Mouse (Mus musculus) heart, embryonic 12.5 days (tissue): ENCODE data around the gene Dctn5. TPM values are rescaled to one million over a fixed set of nuclear protein-coding genes. Genes with fewer than 3 reads are reported as not detected.

Experiments used
- ATAC-seq: fragments of 200-750 bp; cut with Nextera tagmentation; 2 replicates; pipeline ENCODE4 v1.8.0; 2017; ENCODE audit warnings: moderate TSS enrichment, moderate library complexity; ENCODE audit not compliant: insufficient number of reproducible peaks, low FRiP score
- H3K27ac ChIP-seq: fragments of 300-500 bp; sonication (generic); 2 replicates; pipeline ENCODE4 v1.5.1; 2016; ENCODE audit warnings: mild to moderate bottlenecking, moderate library complexity; ENCODE audit not compliant: poor library complexity, severe bottlenecking
- H3K27me3 ChIP-seq: fragments of 300-500 bp; sonication (generic); replicated peaks from 2 replicates; pipeline ENCODE4 v1.6.1; 2016; ENCODE audit warnings: mild to moderate bottlenecking, moderate library complexity
- H3K36me3 ChIP-seq: fragments of 300-500 bp; sonication (generic); 2 replicates; pipeline ENCODE4 v1.6.1; 2016; ENCODE audit warnings: mild to moderate bottlenecking, moderate library complexity
- H3K4me1 ChIP-seq: fragments of 300-500 bp; sonication (generic); replicated peaks from 2 replicates; pipeline ENCODE4 v1.6.1; 2016; ENCODE audit warnings: mild to moderate bottlenecking
- H3K4me2 ChIP-seq: fragments of 300-500 bp; sonication (generic); 2 replicates; pipeline ENCODE4 v1.6.1; 2016; ENCODE audit warnings: mild to moderate bottlenecking, moderate library complexity
- H3K4me3 ChIP-seq: fragments of 300-500 bp; sonication (generic); 2 replicates; pipeline ENCODE4 v1.5.1; 2016; ENCODE audit warnings: mild to moderate bottlenecking
- H3K9ac ChIP-seq: fragments of 300-500 bp; sonication (generic); 2 replicates; pipeline ENCODE4 v1.6.1; 2016; ENCODE audit warnings: mild to moderate bottlenecking, moderate library complexity
- H3K9me3 ChIP-seq: fragments of 300-500 bp; sonication (generic); replicated peaks from 2 replicates; pipeline ENCODE4 v1.6.1; 2016; ENCODE audit warnings: mild to moderate bottlenecking, moderate library complexity
- WGBS: fragments of 180-500 bp; shearing (Covaris S2); methylation state at CpG from one replicate; pipeline ENCODE4 v1.1.7; 2016; 5-methylcytosine and 5-hydroxymethylcytosine counted together
- polyA plus RNA-seq: library from polyadenylated mRNA; unstranded; fragments of >200 nt; fragmentation: Nextera tagmentation; extraction: Ambion mirVana; gene quantifications from 2 replicates; pipeline ENCODE4 v1.2.1, GENCODE M21; 2016

Gene Dctn5
- polyA plus RNA-seq, 1 experiment from 2014 or later: 70.1 TPM

DNA sequence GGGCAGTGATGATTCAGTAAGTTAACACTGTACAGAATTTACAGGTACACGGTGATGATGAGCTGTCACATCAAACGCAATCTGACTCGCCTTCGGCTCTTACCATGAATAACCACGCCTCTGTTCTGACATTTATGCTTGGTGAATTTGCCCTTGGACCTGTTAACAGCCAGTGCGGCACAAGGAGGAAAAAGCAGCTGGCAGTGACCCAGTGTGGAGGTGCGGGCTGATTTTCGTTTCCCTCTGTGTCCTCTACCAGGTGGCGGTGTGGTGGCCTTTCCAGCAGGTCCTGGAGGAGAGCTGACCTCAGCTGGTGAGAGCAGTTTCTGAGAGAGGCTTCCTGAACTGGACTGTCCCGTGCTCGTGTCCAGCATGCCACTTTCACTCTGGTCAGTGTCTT, 5.9 kb upstream of the Dctn5 start:
- H3K4me2 ChIP-seq: no peak overlapping the region
- no peak overlapping the region for H3K27ac ChIP-seq
- no peak for ATAC-seq
- WGBS: 92% methylated on average over 11 of the region's 11 CpGs
- H3K27me3 ChIP-seq: no peaks in the 10 kb centered on the region
- H3K4me1 ChIP-seq: no peaks in the 10 kb centered on the region
- H3K4me3 ChIP-seq: no peak overlapping the region
- no peaks in the 10 kb centered on the region for H3K9me3 ChIP-seq
- H3K36me3 ChIP-seq: peaks cover 44% of the 10 kb centered on the region
- H3K9ac ChIP-seq: no peak overlapping the region

DNA sequence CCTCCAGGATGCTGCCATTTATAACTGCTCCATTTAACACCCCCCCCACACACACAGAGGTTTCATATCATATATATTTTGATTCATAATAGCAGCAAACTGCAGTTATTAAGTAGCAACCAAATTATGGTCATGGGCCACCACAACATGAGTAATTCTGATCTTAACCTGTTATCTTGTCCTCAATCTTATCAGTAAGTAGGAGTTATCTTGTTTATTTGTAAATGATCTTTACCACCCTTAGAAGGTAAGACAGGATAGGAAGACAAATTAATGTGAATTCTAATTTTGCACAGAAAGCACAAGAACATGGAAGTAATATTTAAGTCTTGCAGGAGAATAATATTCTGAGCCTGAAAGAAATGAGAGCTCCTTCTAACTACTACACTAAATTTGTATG, 1.0 kb upstream of the Dctn5 start:
- Histone ChIP-seq H3K27ac (no peak overlapping the region), H3K4me2 (peak overlapping the region; percentile 74), H3K4me3 (peak overlapping the region; percentile 92), H3K9me3 (no peaks in the 10 kb centered on the region), H3K27me3 (no peaks in the 10 kb centered on the region), H3K9ac (peak overlapping the region; percentile 90; the same call in 1 of the 2 replicates), H3K36me3 (peaks cover 47% of the 10 kb centered on the region), H3K4me1 (peaks cover 6% of the 10 kb centered on the region)
- ATAC-seq: no peak

DNA sequence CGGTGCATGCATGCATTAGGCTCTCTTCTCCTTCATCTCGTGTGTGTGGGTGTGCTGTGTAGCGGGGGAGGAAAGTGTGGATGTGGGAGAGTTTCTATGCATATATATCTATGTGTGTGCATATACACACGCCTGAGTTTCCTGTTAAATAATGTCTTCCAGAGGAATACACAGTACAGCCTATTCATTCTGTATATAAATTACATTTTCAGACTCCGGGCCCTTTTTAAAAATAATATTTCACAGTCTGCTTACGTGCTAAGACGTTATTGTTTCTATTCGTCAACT, 441 bp downstream of the Dctn5 start:
- peak overlapping the region; percentile 92 for H3K4me3 ChIP-seq
- no peak; the same call in 1 of the 2 replicates for ATAC-seq
- H3K4me1 ChIP-seq: peaks cover 6% of the 10 kb centered on the region
- H3K27me3 ChIP-seq: no peaks in the 10 kb centered on the region
- peak overlapping the region; percentile 74 for H3K27ac ChIP-seq
- WGBS: 15% methylated on average over 8 of the region's 8 CpGs
- H3K4me2 ChIP-seq: peak overlapping the region; percentile 74
- no peaks in the 10 kb centered on the region for H3K9me3 ChIP-seq
- peak overlapping the region; percentile 90 for H3K9ac ChIP-seq
- H3K36me3 ChIP-seq: peaks cover 46% of the 10 kb centered on the region

DNA sequence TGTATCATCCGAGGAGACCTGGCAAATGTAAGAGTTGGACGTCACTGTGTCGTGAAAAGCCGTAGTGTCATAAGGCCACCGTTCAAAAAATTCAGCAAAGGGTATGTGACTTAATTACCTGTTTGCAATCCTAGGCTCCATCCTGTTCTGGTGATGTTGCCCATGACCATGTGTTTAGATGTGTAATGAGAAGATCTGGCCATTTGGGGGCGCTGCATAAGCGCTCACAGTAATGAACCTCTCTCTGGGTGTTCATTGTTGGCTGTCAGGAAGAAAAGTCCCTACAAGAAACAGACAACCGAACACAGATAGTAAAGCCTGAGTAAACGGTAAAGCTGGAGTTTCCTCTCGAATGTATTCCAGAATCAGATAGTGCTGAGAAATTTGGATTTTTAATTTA, 2.2 kb downstream of the Dctn5 start:
- Histone ChIP-seq H3K9ac (no peak overlapping the region), H3K4me1 (peaks cover 6% of the 10 kb centered on the region), H3K27me3 (no peaks in the 10 kb centered on the region), H3K4me2 (no peak overlapping the region), H3K27ac (no peak overlapping the region), H3K9me3 (no peaks in the 10 kb centered on the region), H3K4me3 (no peak overlapping the region), H3K36me3 (peaks cover 56% of the 10 kb centered on the region)
- ATAC-seq: no peak
- WGBS: 70% methylated on average over 10 of the region's 10 CpGs

DNA sequence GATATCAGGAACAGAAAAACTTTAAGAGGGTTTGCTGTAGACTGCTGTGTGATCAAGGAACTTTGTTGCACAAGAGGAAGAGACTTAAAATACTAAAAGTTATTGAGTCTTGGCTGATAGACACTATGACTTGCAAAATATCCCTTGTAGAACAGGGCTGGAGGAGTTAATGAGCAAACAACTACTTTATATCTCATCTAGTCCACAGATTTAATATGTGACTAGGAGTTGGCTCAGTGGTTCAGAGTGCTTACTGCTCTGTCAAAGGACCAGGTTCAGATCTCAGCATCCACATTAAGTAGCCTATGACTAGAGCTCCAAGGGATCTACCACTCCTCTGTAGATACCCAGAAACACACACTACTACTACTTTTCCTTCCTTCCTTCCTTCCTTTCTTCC, 4.2 kb downstream of the Dctn5 start:
- no peak for ATAC-seq
- Histone ChIP-seq H3K36me3 (peaks cover 75% of the 10 kb centered on the region), H3K27ac (no peak overlapping the region), H3K4me3 (no peak overlapping the region), H3K9ac (no peak overlapping the region), H3K9me3 (no peaks in the 10 kb centered on the region), H3K27me3 (no peaks in the 10 kb centered on the region), H3K4me1 (peaks cover 6% of the 10 kb centered on the region), H3K4me2 (no peak overlapping the region)

DNA sequence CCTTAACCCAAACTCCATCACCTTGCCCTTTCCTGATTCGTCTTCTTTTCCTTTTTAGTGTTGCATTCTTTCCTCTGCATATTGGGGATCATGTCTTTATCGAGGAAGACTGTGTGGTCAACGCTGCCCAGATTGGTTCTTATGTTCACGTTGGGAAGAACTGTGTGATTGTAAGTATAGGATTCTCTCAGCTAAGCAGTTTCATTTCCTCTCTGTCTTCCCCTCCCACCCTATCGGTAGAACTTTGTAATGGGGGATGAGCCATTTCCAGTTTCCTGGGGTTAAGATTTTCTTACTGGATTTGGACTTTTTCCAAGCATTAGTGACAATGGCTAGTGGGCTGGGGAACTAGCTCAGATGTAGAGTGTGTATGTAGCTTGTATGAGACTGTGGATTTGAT, 5.3 kb downstream of the Dctn5 start:
- 88% methylated on average over 5 of the region's 5 CpGs for WGBS
- Histone ChIP-seq H3K27ac (no peak overlapping the region), H3K4me1 (peaks cover 6% of the 10 kb centered on the region), H3K4me3 (no peak overlapping the region), H3K9ac (no peak overlapping the region), H3K9me3 (no peaks in the 10 kb centered on the region), H3K4me2 (no peak overlapping the region), H3K36me3 (peaks cover 83% of the 10 kb centered on the region), H3K27me3 (no peaks in the 10 kb centered on the region)
- no peak for ATAC-seq

DNA sequence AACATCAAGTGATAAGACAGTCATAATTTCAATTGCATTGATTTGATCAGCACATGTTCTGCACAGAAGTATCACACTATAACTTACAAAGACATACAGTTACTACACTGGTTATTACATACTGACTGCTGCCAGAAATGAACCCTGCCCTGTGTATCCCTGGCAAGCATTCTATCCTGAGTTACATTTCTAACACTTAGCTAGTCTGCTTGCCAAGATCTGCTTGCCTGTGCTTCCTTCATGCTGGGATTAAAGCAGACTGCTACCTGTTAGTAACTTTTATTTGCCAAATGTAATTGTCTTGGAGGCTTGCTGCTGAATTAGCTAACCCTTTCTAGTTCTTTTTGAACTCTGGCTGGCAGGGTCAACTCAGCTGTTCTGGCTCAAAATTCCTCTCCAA, 8.2 kb downstream of the Dctn5 start:
- ATAC-seq: no peak
- H3K36me3 ChIP-seq: peaks cover 94% of the 10 kb centered on the region
- no peak overlapping the region for H3K9ac ChIP-seq
- no peak overlapping the region for H3K27ac ChIP-seq
- H3K27me3 ChIP-seq: no peaks in the 10 kb centered on the region
- no peak overlapping the region for H3K4me2 ChIP-seq
- H3K9me3 ChIP-seq: no peaks in the 10 kb centered on the region
- H3K4me3 ChIP-seq: no peak overlapping the region
- H3K4me1 ChIP-seq: no peaks in the 10 kb centered on the region

DNA sequence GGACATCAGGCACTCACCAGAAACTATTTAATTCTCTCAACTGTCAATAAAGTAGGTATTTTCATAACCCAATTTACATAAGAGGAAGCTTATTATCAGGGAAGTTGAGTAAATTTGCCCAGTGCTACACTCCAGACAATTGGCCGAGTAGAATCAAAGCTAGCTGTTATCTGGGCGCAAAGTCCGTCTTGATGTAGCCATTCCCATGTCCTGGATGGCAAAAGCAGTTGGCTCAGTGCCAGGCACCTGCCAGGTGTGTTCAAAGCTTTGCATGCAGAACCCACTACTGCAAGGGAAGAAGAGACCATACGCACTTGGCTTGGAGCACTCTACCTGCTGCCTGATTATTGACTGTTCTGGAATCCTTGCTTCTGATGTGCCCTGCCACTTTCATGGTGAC, 19.6 kb downstream of the Dctn5 start:
- WGBS: 80% methylated on average over 4 of the region's 4 CpGs
- Histone ChIP-seq H3K27me3 (no peaks in the 10 kb centered on the region), H3K4me1 (peaks cover 3% of the 10 kb centered on the region), H3K4me3 (no peak overlapping the region), H3K27ac (no peak overlapping the region), H3K9ac (no peak overlapping the region), H3K36me3 (peaks cover 27% of the 10 kb centered on the region), H3K9me3 (no peaks in the 10 kb centered on the region), H3K4me2 (no peak overlapping the region)
- no peak for ATAC-seq

DNA sequence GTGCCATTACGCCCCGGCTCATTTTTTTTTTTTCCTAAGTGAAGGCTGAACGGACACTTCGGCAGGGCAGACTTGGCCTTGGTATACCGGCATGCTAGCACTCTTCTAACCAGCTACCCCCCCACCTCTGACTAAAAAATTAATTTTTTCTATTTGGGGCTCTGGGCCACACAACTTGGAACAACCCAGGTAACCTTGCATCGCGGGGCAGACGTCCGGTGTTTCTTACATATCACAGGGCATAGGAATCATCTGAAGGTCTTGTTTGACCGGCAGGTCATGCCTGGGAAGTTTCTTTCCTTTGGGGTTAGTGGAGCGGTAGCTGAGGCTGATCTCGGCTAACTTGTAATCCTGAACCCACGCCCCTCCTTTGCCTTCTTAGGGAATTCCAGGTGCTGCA, 25.6 kb downstream of the Dctn5 start:
- no peak for ATAC-seq
- peak overlapping the region; percentile 81 for H3K9ac ChIP-seq
- no peaks in the 10 kb centered on the region for H3K9me3 ChIP-seq
- H3K36me3 ChIP-seq: peaks cover 24% of the 10 kb centered on the region
- H3K4me3 ChIP-seq: peak overlapping the region; percentile 80
- peak overlapping the region; percentile 65 for H3K27ac ChIP-seq
- 5% methylated on average over 13 of the region's 13 CpGs for WGBS
- H3K4me1 ChIP-seq: peaks cover 35% of the 10 kb centered on the region
- H3K4me2 ChIP-seq: peak overlapping the region; percentile 93
- no peaks in the 10 kb centered on the region for H3K27me3 ChIP-seq

DNA sequence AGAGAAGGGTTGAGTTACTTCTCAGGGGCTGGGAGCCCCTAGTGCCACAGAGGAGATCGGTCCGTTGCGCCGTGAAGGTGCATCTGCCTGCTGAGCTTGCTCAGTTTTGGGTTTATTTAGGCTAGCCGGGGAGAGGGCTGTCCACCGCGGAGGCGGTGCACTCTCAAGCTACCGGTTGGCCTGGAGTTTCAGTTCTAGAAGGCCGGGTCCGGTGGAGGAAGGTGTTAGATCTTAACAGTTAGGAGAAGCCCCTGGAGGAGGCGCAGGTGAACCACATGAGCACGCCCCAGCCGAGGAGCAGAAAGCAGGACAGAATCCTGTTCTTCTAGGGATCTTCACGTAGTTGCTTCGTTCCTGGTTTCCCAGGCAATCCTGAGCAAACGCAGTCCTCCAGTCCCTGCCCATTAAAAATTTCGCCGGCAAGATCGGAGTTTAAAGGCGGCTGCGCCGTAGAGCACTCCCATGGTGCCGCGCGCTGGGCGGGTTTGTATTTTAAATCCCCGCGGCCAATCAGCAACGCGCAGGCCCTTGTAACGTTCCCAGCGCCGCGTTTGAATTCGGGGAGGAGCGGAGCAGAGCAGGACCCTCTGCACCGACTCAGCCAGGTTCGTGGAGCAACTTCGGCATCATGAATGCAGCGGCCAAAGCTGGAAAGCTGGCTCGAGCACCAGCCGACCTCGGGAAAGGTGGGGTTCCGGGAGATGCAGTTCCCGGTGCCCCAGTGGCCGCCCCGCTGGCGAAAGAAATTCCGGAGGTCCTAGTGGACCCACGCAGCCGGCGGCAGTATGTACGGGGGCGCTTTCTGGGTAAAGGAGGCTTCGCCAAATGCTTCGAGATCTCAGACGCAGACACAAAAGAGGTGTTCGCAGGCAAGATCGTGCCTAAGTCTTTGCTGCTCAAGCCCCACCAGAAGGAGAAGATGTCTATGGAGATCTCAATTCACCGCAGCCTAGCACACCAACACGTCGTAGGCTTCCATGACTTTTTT, 26.4 kb downstream of the Dctn5 start, which contains the start of gene Plk1:
Plk1 (plus strand) TSS at position 525 of the 988 bp plus-strand sequence.
- ATAC-seq: peak; percentile 92
- Histone ChIP-seq H3K4me2 (peak within 1 kb of the TSS; percentile 93), H3K4me1 (peaks cover 35% of the 10 kb centered on the region), H3K36me3 (peaks cover 32% of the 10 kb centered on the region), H3K27me3 (no peaks in the 10 kb centered on the region), H3K27ac (peak within 1 kb of the TSS; percentile 65), H3K4me3 (peak within 1 kb of the TSS; percentile 80), H3K9me3 (no peaks in the 10 kb centered on the region), H3K9ac (peak within 1 kb of the TSS; percentile 81)
- WGBS: under 1% methylated on average over 63 of the region's 63 CpGs

DNA sequence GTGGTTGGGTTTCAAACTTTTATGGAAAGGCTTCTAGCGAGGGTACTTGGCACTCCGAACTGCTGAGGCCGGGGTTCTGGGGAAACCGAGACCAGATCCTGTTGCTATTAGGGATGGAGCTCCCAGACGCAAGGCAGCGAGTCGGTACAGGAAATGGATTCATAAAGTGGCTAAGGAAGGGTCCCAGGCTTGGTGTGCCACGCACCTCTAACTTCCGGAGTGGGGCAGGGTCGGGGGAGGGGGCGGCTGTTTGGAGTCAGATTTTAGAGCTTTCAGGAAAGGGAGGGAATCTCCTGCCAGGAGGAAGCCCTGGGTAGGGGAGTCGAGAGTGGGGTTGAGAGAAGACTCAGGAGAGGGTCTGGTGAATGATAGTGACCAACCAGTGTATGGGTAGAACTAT, 27.2 kb downstream of the Dctn5 start:
- Histone ChIP-seq H3K4me3 (peak overlapping the region; percentile 80), H3K4me2 (peak overlapping the region; percentile 93), H3K9me3 (no peaks in the 10 kb centered on the region), H3K36me3 (peaks cover 40% of the 10 kb centered on the region), H3K27ac (peak overlapping the region; percentile 61; the same call in 1 of the 2 replicates), H3K4me1 (peaks cover 35% of the 10 kb centered on the region), H3K27me3 (no peaks in the 10 kb centered on the region), H3K9ac (peak overlapping the region; percentile 77)
- ATAC-seq: no peak
- under 1% methylated on average over 12 of the region's 12 CpGs for WGBS

DNA sequence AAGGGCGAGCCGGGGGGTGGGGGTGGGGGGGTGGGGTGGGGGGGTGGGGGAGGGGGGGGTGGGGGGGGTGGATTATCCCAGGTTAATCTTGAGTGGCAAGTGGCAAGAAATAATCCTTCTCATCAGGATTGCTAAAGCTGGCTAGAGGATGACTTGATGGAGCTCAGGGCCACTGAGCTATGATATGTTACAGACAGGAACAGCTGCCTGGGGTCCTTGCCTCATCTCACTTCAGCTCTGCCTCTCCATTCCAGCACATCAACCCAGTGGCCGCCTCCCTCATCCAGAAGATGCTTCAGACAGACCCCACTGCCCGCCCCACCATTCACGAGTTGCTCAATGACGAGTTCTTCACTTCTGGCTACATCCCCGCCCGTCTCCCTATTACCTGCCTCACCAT, 30.9 kb downstream of the Dctn5 start:
- no peak overlapping the region for H3K9ac ChIP-seq
- H3K36me3 ChIP-seq: peaks cover 74% of the 10 kb centered on the region
- H3K4me3 ChIP-seq: no peak overlapping the region
- WGBS: 91% methylated on average over 7 of the region's 8 CpGs
- H3K4me2 ChIP-seq: no peak overlapping the region
- no peaks in the 10 kb centered on the region for H3K9me3 ChIP-seq
- ATAC-seq: no peak
- peaks cover 24% of the 10 kb centered on the region for H3K4me1 ChIP-seq
- no peak overlapping the region for H3K27ac ChIP-seq
- no peaks in the 10 kb centered on the region for H3K27me3 ChIP-seq
